Mouse (Mus musculus) lung, embryonic 14.5 days (tissue): ENCODE measurements around the gene Nrip3. TPM values are rescaled to one million over a fixed set of nuclear protein-coding genes. Genes with fewer than 3 reads are reported as not detected.
A peak's percentile ranks its signal among the peaks of the same experiment; 100 is the strongest.

Experiments used
- ATAC-seq: fragments of 200-750 bp; cut with Nextera tagmentation; 2 replicates; pipeline ENCODE4 v1.8.0; 2017; ENCODE audit warnings: mild to moderate bottlenecking, moderate TSS enrichment, moderate library complexity; ENCODE audit not compliant: insufficient read depth
- DNase-seq: peaks from one replicate; pipeline ENCODE4 v3.0.0-alpha.2; 2015
- H3K27ac ChIP-seq: fragments of 300-500 bp; sonication (generic); 2 replicates; pipeline ENCODE4 v1.5.1; 2014; ENCODE audit warnings: low read depth, mild to moderate bottlenecking, moderate library complexity
- H3K27me3 ChIP-seq: fragments of 300-500 bp; sonication (generic); 2 replicates; pipeline ENCODE4 v1.6.1; 2014; ENCODE audit warnings: low read length, control low read depth; ENCODE audit not compliant: insufficient read depth
- H3K36me3 ChIP-seq: fragments of 300-500 bp; sonication (generic); 2 replicates; pipeline ENCODE4 v1.6.1; 2014; ENCODE audit warnings: control low read depth; ENCODE audit not compliant: insufficient read depth
- H3K4me1 ChIP-seq: fragments of 300-500 bp; sonication (generic); 2 replicates; pipeline ENCODE4 v1.6.1; 2014; ENCODE audit warnings: antibody characterized with exemption, control low read depth; ENCODE audit not compliant: insufficient read depth
- H3K4me2 ChIP-seq: fragments of 300-500 bp; sonication (generic); 2 replicates; pipeline ENCODE4 v1.6.1; 2014; ENCODE audit warnings: mild to moderate bottlenecking
- H3K4me3 ChIP-seq: fragments of 300-500 bp; sonication (generic); 2 replicates; pipeline ENCODE4 v1.5.1; 2014; ENCODE audit warnings: low read depth, low read length
- H3K9ac ChIP-seq: fragments of 300-500 bp; sonication (generic); 2 replicates; pipeline ENCODE4 v1.6.1; 2014
- H3K9me3 ChIP-seq: fragments of 300-500 bp; sonication (generic); 2 replicates; pipeline ENCODE4 v1.6.1; 2016; ENCODE audit warnings: low read depth, low read length, control low read depth
- CTCF ChIP-seq: IDR thresholded peaks from 2 replicates; pipeline ENCODE4 v1.5.1; 2016; ENCODE audit warnings: antibody characterized with exemption, low read depth
- WGBS: fragments of 180-500 bp; shearing (Covaris S2); extraction: QIAGEN DNeasy Blood & Tissue Kit; methylation state at CpG from one replicate; pipeline ENCODE4 v1.1.7; 2014; 5-methylcytosine and 5-hydroxymethylcytosine counted together
- polyA plus RNA-seq: library from polyadenylated mRNA; unstranded; fragments of >200 nt; fragmentation: Nextera tagmentation; extraction: Ambion mirVana; gene quantifications from 2 replicates; pipeline ENCODE4 v1.2.1, GENCODE M21; 2014

The Nrip3 gene
- polyA plus RNA-seq, 1 experiment from 2014 or later: 0.72 TPM

DNA sequence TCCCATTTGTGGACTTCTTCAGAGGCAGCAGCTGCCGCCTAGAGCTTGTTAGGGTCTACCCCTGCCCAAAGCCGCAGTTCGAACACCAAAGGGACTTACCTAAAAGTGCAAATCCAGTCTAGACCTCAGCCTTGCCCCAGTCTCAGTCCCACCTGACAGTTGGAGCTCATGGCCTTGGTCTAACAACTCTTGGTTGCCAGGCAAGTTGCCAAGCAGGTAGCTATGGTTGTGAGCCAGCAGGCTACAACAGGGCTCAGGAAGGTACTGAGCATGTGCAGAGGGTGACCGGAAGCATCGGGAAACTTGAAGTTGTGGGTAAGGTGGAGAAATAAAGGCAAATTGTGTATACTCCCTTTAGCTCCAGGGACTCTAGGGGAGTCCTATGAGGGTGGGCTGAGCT lies 58.1 kb downstream of the Nrip3 start, which contains the start of gene BC051019:
Gene BC051019 (minus strand): TSS at position 154 of the 400 bp plus-strand sequence.
- 89% methylated on average over 5 of the region's 5 CpGs for WGBS
- no peak within 1 kb of the TSS for H3K27ac ChIP-seq
- H3K36me3 ChIP-seq: no peaks in the 10 kb centered on the region
- no peak within 1 kb of the TSS for H3K4me3 ChIP-seq
- H3K4me2 ChIP-seq: no peak within 1 kb of the TSS
- no peaks in the 10 kb centered on the region for H3K27me3 ChIP-seq
- DNase-seq (no peak), ATAC-seq (no peak)
- no peaks in the 10 kb centered on the region for H3K4me1 ChIP-seq
- H3K9ac ChIP-seq: no peak within 1 kb of the TSS
- H3K9me3 ChIP-seq: no peaks in the 10 kb centered on the region
- no peak for TF ChIP-seq CTCF

DNA sequence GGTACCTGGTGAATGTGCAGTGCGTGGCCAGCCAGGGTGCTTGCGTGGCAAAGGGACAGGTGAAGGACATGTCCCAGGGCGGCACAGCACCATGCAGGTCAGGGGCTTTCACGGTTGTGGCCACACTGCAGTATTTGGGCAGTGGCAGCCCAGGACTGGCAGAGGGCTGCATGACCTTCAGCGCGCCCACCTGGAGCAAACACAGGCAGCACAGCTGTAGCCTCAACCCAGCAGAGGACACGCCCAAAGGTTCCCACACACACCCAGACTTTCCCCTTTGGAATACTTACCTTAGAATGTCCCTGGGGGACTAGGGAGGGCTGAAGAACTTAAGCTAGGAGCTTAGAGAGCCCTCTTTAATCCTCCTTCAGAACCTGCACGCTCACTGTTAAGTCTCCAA lies 58.7 kb downstream of the Nrip3 start:
- ATAC-seq (no peak), DNase-seq (no peak)
- H3K27ac ChIP-seq: no peak overlapping the region
- no peaks in the 10 kb centered on the region for H3K4me1 ChIP-seq
- H3K9me3 ChIP-seq: no peaks in the 10 kb centered on the region
- H3K4me3 ChIP-seq: no peak overlapping the region
- no peak overlapping the region for H3K9ac ChIP-seq
- no peaks in the 10 kb centered on the region for H3K27me3 ChIP-seq
- 91% methylated on average over 8 of the region's 8 CpGs for WGBS
- TF ChIP-seq CTCF: no peak
- no peaks in the 10 kb centered on the region for H3K36me3 ChIP-seq
- H3K4me2 ChIP-seq: no peak overlapping the region

DNA sequence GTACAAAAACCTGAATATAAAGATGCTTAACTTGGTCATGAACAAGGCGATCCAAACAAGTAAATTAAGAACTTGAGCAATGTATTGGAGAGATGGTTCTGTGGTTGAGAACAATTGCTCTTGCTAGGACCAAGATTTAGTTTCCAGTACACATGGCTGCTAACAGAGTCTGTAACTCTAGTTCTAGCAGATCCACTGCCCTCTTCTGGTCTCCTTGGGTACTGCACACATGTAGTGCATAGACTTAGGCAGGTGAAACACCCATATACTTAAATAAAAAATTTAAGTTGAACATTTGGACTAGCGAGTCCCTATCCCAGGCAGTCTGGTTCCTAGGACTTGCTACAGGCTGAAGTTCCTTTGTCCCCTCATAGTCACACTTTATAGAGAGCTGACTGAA lies 59.2 kb downstream of the Nrip3 start:
- DNase-seq (peak; percentile 38), ATAC-seq (no peak)
- Histone ChIP-seq H3K27me3 (no peaks in the 10 kb centered on the region), H3K4me2 (no peak overlapping the region), H3K27ac (no peak overlapping the region), H3K36me3 (no peaks in the 10 kb centered on the region), H3K4me3 (no peak overlapping the region), H3K9ac (no peak overlapping the region), H3K9me3 (no peaks in the 10 kb centered on the region), H3K4me1 (no peaks in the 10 kb centered on the region)
- 97% methylated on average over 2 of the region's 2 CpGs for WGBS
- TF ChIP-seq CTCF: peak; percentile 40; the same call in 1 of the 2 replicates

DNA sequence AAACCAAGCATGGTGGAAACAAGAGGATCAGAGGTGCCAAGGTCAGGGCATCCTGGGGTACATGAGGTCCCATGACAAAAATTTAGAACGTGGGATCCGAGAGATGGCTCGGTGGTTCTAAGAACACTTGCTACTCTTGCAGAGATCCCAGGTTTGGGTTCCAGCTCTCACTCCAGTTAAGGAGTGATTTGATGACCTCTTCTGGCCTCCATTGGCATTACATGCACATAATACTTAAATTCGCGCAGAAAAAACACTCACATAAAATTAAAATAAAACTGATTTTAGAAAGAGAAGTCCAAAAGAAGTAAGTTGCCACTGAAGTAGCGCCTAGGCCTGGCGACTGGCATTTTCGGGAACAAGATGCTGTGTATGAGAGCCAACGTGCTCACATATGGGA lies 62.5 kb downstream of the Nrip3 start:
- WGBS: 56% methylated on average over 9 of the region's 9 CpGs
- H3K4me2 ChIP-seq: no peak overlapping the region
- no peaks in the 10 kb centered on the region for H3K36me3 ChIP-seq
- H3K27me3 ChIP-seq: no peaks in the 10 kb centered on the region
- no peaks in the 10 kb centered on the region for H3K9me3 ChIP-seq
- no peak; the same call in 1 of the 2 replicates for ATAC-seq
- H3K4me3 ChIP-seq: no peak overlapping the region
- H3K4me1 ChIP-seq: no peaks in the 10 kb centered on the region
- H3K9ac ChIP-seq: no peak overlapping the region
- peak; percentile 85 for DNase-seq
- H3K27ac ChIP-seq: no peak overlapping the region
- peak; percentile 64 for TF ChIP-seq CTCF

DNA sequence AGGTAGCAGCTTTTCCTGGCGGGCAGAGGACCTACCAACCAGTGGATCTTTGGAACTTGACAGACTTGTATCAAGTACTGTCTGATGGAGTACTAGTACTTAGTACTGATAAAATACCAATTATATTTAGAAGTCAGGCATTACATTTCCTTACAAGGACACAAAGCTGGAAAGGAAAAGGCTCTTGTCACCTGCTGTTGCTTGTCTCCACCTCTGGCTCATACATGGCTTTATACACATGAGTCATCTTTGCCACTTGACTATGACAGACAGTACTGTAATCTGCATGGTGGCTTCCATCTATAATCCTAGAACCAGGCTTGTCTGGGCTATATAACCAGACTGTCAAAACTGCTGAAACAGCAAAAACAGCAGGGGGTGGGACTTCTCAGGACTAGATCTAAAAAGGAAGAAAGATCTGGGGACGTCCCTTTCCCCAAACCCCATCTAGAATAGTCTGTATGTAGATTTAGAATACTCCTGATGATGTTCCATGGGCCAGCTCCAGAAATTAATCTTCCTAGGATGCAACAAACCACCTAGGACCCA lies 68.3 kb downstream of the Nrip3 start:
- ATAC-seq: no peak
- H3K9ac ChIP-seq: no peak overlapping the region
- no peaks in the 10 kb centered on the region for H3K4me1 ChIP-seq
- DNase-seq: no peak
- WGBS: 91% methylated on average over 2 of the region's 2 CpGs
- peaks cover 18% of the 10 kb centered on the region; the same call in 1 of the 2 replicates for H3K36me3 ChIP-seq
- H3K27me3 ChIP-seq: no peaks in the 10 kb centered on the region
- no peak for TF ChIP-seq CTCF
- H3K9me3 ChIP-seq: no peaks in the 10 kb centered on the region
- H3K27ac ChIP-seq: no peak overlapping the region
- H3K4me3 ChIP-seq: no peak overlapping the region
- H3K4me2 ChIP-seq: no peak overlapping the region

DNA sequence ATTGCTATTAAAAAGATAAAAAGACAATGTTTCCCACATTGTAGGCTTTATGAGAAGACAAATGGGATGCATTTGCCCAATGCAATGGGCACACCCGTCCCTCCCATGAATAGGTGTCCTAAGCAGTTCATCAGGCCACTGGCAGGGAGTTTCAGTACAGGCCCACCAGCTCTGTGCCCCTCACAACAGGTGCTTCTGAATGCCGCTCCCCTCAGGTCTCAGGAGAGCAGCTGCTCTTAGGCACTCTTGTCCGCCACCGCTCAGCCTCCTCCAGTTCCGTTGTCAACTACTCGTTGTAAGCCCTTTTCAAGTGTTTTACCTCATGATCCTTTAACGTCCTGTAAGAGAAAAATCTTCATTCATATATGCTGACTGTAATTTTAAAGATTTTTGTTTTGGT lies 69.6 kb downstream of the Nrip3 start:
- ATAC-seq (no peak), DNase-seq (no peak)
- Histone ChIP-seq H3K27me3 (no peaks in the 10 kb centered on the region), H3K4me3 (no peak overlapping the region), H3K9ac (no peak overlapping the region), H3K36me3 (peaks cover 18% of the 10 kb centered on the region; the same call in 1 of the 2 replicates), H3K4me1 (no peaks in the 10 kb centered on the region), H3K4me2 (no peak overlapping the region), H3K9me3 (no peaks in the 10 kb centered on the region), H3K27ac (no peak overlapping the region)
- TF ChIP-seq CTCF: no peak
- WGBS: 84% methylated on average over 7 of the region's 7 CpGs

DNA sequence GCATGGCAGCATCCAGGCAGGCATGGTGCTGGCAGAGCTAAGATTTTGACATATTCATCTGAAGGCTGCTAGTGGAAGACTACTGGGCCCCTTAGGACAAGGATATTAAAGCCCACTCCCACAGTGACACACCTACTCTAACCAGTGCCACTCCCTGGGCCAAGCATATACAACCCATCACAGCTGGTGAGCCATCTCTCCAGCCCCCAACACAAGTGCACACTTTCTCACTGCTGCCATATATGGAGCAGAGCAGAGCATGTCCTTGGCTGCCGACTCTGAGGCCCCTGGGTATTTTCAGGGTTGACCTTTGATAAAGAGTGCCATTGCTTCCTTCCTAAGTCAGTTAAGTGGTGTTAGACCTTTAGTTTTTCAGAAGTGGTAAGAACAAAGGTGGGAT lies 71.8 kb downstream of the Nrip3 start:
- no peaks in the 10 kb centered on the region for H3K27me3 ChIP-seq
- 0 out of 2 replicates have a peak, but pooled peaks cover 2% of the 10 kb centered on the region for H3K4me1 ChIP-seq
- no peak for TF ChIP-seq CTCF
- no peak for DNase-seq
- H3K27ac ChIP-seq: no peak overlapping the region
- H3K4me2 ChIP-seq: no peak overlapping the region
- 41% methylated on average over 1 of the region's 1 CpGs for WGBS
- no peak for ATAC-seq
- H3K9me3 ChIP-seq: no peaks in the 10 kb centered on the region
- peaks cover 18% of the 10 kb centered on the region; the same call in 1 of the 2 replicates for H3K36me3 ChIP-seq
- no peak overlapping the region for H3K9ac ChIP-seq
- no peak overlapping the region for H3K4me3 ChIP-seq
